Mouse (Mus musculus): Measurements from ENCODE around the gene St7.

- TF ChIP-seq CTCF (IDR thresholded peaks at IDR 0.05) = peak; percentile 72
- TF ChIP-seq EP300 (IDR thresholded peaks at IDR 0.05) = no peak
Observed at GRCm38 (mm10) chr6:17694550-17694951, 1.8 kb downstream of the St7 start.

All from lung, postnatal 0 days (tissue).